Mouse (Mus musculus) liver, postnatal 0 days (tissue): Measurements from ENCODE around the gene Casr. TPM values are rescaled to one million over a fixed set of nuclear protein-coding genes. Genes with fewer than 3 reads are reported as not detected.

Experiments used
- ATAC-seq: fragments of 200-750 bp; cut with Nextera tagmentation; 2 replicates; pipeline ENCODE4 v1.8.0; 2017; ENCODE audit warnings: mild to moderate bottlenecking, moderate library complexity
- DNase-seq: peaks from one replicate; pipeline ENCODE4 v3.0.0-alpha.2; 2016
- H3K27ac ChIP-seq: fragments of 300-500 bp; sonication (generic); 2 replicates; pipeline ENCODE4 v1.5.1; 2014; ENCODE audit warnings: antibody characterized with exemption, moderate library complexity, mild to moderate bottlenecking, low read depth
- H3K27me3 ChIP-seq: fragments of 300-500 bp; sonication (generic); 2 replicates; pipeline ENCODE4 v1.6.1; 2014; ENCODE audit warnings: low read length, control low read depth, mixed read lengths; ENCODE audit not compliant: insufficient read depth
- H3K36me3 ChIP-seq: fragments of 300-500 bp; sonication (generic); replicated peaks from 2 replicates; pipeline ENCODE4 v1.6.1; 2014; ENCODE audit warnings: mild to moderate bottlenecking, control low read depth, low read length, moderate library complexity, mixed read lengths; ENCODE audit not compliant: insufficient read depth
- H3K4me1 ChIP-seq: fragments of 300-500 bp; sonication (generic); 2 replicates; pipeline ENCODE4 v1.6.1; 2014; ENCODE audit warnings: antibody characterized with exemption, mild to moderate bottlenecking, control low read depth; ENCODE audit not compliant: insufficient read depth
- H3K4me2 ChIP-seq: fragments of 300-500 bp; sonication (generic); 2 replicates; pipeline ENCODE4 v1.6.1; 2014; ENCODE audit warnings: low read depth, mild to moderate bottlenecking, low read length, moderate library complexity, mixed read lengths
- H3K4me3 ChIP-seq: fragments of 300-500 bp; sonication (generic); 2 replicates; pipeline ENCODE4 v1.5.1; 2014; ENCODE audit warnings: low read depth, low read length
- H3K9ac ChIP-seq: fragments of 300-500 bp; sonication (generic); replicated peaks from 2 replicates; pipeline ENCODE4 v1.6.1; 2014; ENCODE audit warnings: mild to moderate bottlenecking, moderate library complexity
- H3K9me3 ChIP-seq: fragments of 300-500 bp; sonication (generic); 2 replicates; pipeline ENCODE4 v1.6.1; 2016; ENCODE audit warnings: mild to moderate bottlenecking, control low read depth, low read length, mixed read lengths
- CTCF ChIP-seq: sonication (generic); IDR thresholded peaks from 2 replicates; pipeline ENCODE4 v1.5.1; 2016; ENCODE audit warnings: antibody characterized with exemption, low read depth
- EP300 ChIP-seq: IDR thresholded peaks from 2 replicates; pipeline ENCODE4 v1.6.1; 2016; ENCODE audit warnings: antibody characterized with exemption, low read depth, mild to moderate bottlenecking
- WGBS: fragments of 180-500 bp; shearing (Covaris S2); extraction: QIAGEN DNeasy Blood & Tissue Kit; methylation state at CpG from one replicate; pipeline ENCODE4 v1.1.7; 2014; ENCODE audit not compliant: insufficient replicate concordance; 5-methylcytosine and 5-hydroxymethylcytosine counted together
- polyA plus RNA-seq: library from polyadenylated mRNA; unstranded; fragments of >200 nt; fragmentation: Nextera tagmentation; extraction: Ambion mirVana; gene quantifications from 2 replicates; pipeline ENCODE4 v1.2.1, GENCODE M21; 2015

Casr gene
- polyA plus RNA-seq, 1 experiment from 2014 or later, result 0.04 TPM

DNA sequence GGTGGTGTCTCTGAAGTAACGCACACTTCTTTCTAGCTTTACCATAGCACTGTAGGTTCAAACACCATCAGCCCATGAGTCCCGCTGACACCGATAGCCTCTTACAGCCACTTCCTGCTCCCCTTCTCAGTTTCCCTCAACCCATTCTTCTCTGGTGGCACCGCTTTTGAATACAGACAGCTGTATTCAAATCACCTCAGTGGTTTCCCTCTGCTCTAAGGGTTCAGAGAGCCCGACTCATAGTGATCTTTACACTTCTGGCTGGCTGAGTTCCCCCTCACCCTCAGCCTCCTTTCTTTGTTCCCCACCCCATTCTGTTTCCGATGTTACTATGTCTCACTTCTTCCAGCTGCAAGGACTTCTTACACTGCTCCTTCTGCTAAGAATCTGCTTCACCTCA is 21.1 kb downstream of the Casr start:
- Histone ChIP-seq H3K9me3 (no peaks in the 10 kb centered on the region), H3K27ac (no peak overlapping the region), H3K4me1 (no peaks in the 10 kb centered on the region), H3K4me2 (no peak overlapping the region), H3K9ac (no peak overlapping the region), H3K27me3 (no peaks in the 10 kb centered on the region), H3K36me3 (no peaks in the 10 kb centered on the region), H3K4me3 (no peak overlapping the region)
- no peak for TF ChIP-seq CTCF
- TF ChIP-seq EP300, result no peak
- no peak for ATAC-seq
- no peak for DNase-seq
- whole genome bisulfite sequencing, result 41% methylated on average over 6 of the region's 6 CpGs

DNA sequence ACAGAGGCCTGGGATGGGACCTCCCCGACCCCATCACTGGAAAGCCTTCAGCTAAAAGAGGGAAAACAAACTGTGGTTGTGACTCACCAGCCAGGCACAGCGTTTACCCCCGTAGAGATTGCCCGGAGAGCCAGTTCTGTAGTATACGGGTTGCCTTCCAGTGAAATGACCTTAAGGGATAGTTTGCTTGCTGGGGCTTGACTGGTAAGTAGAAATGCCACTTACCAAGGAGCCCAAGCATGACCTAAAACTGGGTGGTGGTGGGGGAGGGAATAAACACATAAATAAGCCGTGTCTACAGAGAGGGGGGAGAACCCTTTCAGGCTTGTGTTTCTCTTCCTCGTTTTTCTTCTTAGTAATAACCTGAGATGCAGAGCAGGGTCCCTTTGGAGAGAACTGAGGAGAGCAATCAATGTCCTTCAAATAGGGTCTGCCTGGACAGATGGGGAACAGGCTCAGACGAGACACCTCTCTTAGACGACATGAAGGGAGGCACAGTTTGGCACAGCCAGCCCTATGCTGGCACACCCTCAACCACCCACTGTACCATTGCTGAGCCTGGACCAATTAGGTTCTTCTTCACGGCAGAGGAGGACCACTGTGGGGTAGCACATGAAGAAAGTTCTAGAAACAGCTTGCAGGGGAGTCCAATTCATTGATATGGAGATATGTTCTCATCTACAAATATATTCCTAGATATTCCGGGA is 28.8 kb downstream of the Casr start:
- H3K27me3 ChIP-seq, result no peaks in the 10 kb centered on the region
- WGBS, result 73% methylated on average over 11 of the region's 11 CpGs
- H3K4me2 ChIP-seq, result no peak overlapping the region
- DNase-seq (no peak), ATAC-seq (no peak)
- H3K9ac ChIP-seq, result no peak overlapping the region
- H3K36me3 ChIP-seq, result no peaks in the 10 kb centered on the region
- no peak overlapping the region for H3K4me3 ChIP-seq
- TF ChIP-seq CTCF, result no peak
- no peak for TF ChIP-seq EP300
- H3K9me3 ChIP-seq, result no peaks in the 10 kb centered on the region
- H3K27ac ChIP-seq, result no peak overlapping the region
- H3K4me1 ChIP-seq, result no peaks in the 10 kb centered on the region

DNA sequence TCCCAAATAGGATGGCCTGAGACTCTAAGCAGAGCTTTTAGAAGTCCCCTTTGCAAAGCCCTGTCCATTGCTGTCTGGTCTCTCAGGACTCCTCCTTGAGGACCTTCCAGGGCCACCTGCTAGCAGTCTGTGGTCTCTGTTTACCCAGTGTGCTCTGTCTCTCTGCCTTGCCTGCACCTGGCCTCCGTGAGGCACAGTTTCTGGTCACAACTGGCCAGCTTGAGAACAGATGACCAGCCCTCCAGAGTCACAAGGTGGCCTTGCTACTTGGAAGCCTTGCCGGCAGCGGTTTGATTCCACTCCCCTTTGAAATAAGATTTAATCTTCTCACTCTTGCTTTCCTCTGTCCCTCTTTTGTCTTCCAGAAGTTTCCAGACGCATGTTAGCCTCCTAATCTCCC is 29.9 kb downstream of the Casr start:
- TF ChIP-seq CTCF (no peak), EP300 (no peak)
- ATAC-seq (no peak), DNase-seq (no peak)
- H3K4me2 ChIP-seq, result no peak overlapping the region
- H3K36me3 ChIP-seq, result no peaks in the 10 kb centered on the region
- H3K4me1 ChIP-seq, result no peaks in the 10 kb centered on the region
- no peak overlapping the region for H3K27ac ChIP-seq
- no peak overlapping the region for H3K9ac ChIP-seq
- no peaks in the 10 kb centered on the region for H3K27me3 ChIP-seq
- WGBS, result 63% methylated on average over 4 of the region's 4 CpGs
- no peaks in the 10 kb centered on the region for H3K9me3 ChIP-seq
- H3K4me3 ChIP-seq, result no peak overlapping the region

DNA sequence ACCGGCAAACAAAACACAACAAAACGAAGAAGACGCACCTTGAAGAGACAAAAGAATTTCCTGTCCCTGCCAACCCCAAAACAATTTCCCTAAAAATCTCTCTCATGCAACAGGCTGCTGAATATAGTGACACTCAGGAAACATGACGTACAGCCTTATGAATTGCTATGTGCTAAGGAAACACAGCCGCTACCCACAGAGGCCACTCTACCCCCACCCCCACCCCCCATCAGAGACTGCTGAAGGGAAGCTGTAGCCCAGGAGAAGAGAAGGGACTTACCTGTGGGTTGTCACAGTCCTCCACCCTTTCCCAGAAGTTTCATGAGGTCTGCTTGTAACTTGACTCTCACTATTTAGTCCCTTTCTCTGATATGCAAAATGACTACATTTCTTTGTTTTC is 30.3 kb downstream of the Casr start:
- TF ChIP-seq EP300 (no peak), CTCF (no peak)
- DNase-seq (no peak), ATAC-seq (no peak)
- H3K4me3 ChIP-seq, result no peak overlapping the region
- H3K4me1 ChIP-seq, result no peaks in the 10 kb centered on the region
- no peak overlapping the region for H3K27ac ChIP-seq
- H3K9me3 ChIP-seq, result no peaks in the 10 kb centered on the region
- H3K27me3 ChIP-seq, result no peaks in the 10 kb centered on the region
- WGBS, result 41% methylated on average over 5 of the region's 5 CpGs
- H3K4me2 ChIP-seq, result no peak overlapping the region
- no peak overlapping the region for H3K9ac ChIP-seq
- H3K36me3 ChIP-seq, result no peaks in the 10 kb centered on the region

DNA sequence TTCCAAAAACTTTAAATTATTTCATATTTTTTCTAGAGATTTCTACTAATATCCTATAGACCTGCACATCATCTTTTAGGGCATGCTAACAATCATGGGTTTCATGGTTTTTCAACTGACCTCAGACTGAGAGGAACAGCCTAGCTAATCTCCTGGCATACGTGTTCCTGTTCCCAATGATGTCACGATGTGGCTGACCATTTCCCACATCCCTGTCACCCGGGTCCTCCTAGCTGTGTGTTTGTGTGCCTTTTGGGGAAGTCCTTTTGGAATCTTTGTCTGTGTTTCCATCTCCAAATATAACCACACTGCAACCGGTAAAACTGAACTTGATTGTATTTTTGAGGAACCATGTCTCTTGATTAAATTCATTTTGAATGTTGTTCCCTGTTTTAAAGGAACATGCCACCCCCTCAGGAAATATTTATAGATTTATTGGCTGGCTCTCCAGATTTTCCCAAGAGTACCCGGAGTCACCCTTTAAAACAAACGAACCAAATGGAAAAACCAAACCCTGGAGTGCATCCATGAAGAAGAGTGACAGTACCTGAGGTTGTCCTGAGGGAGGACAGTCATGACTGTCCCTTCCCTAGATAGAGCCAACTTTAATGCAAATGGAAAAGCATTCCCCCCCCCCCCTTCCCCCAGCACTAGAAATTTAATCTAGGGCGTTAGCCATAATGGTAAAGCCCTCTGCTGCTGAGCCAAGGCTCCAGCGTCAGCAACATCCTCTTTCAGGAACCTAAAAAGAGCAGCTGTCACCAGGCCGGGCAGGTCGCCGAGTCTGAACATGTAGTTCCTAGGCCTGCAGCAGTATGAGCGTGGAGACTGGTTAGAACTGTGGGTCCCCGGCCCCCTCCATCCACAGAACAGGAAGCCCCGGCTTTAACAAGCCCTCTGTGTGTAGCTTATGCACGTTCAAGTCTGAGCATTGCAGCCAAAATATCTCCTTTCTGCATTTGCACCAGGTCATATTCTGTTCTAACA is 31.1 kb downstream of the Casr start:
- Histone ChIP-seq H3K27ac (no peak overlapping the region), H3K4me3 (no peak overlapping the region), H3K9ac (no peak overlapping the region), H3K27me3 (no peaks in the 10 kb centered on the region), H3K4me1 (peaks cover 4% of the 10 kb centered on the region; the same call in 1 of the 2 replicates), H3K4me2 (no peak overlapping the region), H3K36me3 (no peaks in the 10 kb centered on the region), H3K9me3 (no peaks in the 10 kb centered on the region)
- ATAC-seq (no peak), DNase-seq (no peak)
- TF ChIP-seq EP300 (no peak), CTCF (no peak)
- WGBS, result 49% methylated on average over 15 of the region's 15 CpGs

DNA sequence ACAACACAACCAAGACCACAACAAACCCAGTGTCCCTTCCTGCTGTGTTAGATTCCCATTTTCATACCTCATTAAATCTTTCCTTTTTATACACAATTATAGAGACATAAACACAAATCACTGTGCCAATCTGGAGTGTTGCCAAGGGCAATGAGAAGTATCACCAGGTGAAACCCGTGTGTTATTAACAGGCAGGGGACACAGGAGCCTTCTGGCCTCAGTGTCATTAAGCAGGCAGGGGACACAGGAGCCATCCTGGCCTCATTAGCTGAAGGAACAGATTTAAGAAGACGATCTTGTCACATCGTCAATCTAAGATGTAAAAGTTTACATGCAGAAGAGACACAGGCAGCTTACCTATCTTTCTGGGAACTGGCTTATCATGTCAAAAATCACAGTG is 33.1 kb downstream of the Casr start:
- Histone ChIP-seq H3K27ac (no peak overlapping the region), H3K4me3 (no peak overlapping the region), H3K36me3 (no peaks in the 10 kb centered on the region), H3K27me3 (no peaks in the 10 kb centered on the region), H3K9ac (no peak overlapping the region), H3K4me2 (no peak overlapping the region), H3K4me1 (peaks cover 4% of the 10 kb centered on the region; the same call in 1 of the 2 replicates), H3K9me3 (no peaks in the 10 kb centered on the region)
- no peak for ATAC-seq
- TF ChIP-seq EP300 (no peak), CTCF (no peak)
- 75% methylated on average over 3 of the region's 3 CpGs for WGBS
- no peak for DNase-seq
